17 mouse cellular contexts compared by ENCODE assay signal in the genomic region with DNA sequence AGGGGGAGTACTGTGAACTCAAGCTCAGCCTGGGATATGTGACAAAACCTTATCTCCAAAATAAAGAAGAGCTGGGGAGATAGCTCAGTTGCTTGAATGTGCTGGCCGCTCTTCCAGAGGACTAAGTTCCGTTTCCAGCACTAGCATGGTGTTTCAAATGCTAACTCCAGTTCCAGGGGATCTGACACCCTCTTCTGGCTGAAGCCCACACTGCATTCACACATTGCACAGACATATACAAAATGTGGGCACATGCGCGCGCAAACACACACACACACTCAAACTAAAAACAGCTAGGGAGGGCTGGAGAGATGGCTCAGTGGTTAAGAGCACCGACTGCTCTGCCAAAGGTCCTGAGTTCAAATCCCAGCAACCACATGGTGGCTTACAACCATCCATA. TPM values are rescaled to one million over a fixed set of nuclear protein-coding genes. Genes with fewer than 3 reads are reported as not detected.
DNase-seq lines count a peak whose midpoint lies in the region; ATAC-seq and TF ChIP-seq lines count a peak whose summit lies in the region.
"Had no signal": no experiment of that assay in that cellular context is flagged by ENCODE, and none has a peak within 500 bp of the region (broad histone marks: within the 10 kb centered on the region; RNA-seq: fewer than 3 reads in every experiment).

No protein-coding gene starts in this region.

- H3K27me3 ChIP-seq in cerebellum, adult 2 months (ENCODE audit: control insufficient read depth, insufficient read depth, low read length) = no peaks in the 10 kb centered on the region
- H3K27me3 ChIP-seq in kidney, adult 2 months (replicated peaks; ENCODE audit: control insufficient read depth, insufficient read depth, low read length) = no peaks in the 10 kb centered on the region
- H3K27me3 ChIP-seq in lung, postnatal 0 days (replicated peaks; ENCODE audit: insufficient read depth, low read length) = no peaks in the 10 kb centered on the region

- H3K4me3 ChIP-seq in cerebellum, adult 2 months (replicated peaks; ENCODE audit: insufficient read depth, low read depth, low read length) = no peak overlapping the region
- H3K4me3 ChIP-seq in kidney, adult 2 months (ENCODE audit: insufficient read depth, low read depth, low read length) = no peak overlapping the region
- no peak overlapping the region for H3K4me3 ChIP-seq in lung, postnatal 0 days (ENCODE audit: low read depth, low read length)

- no peaks in the 10 kb centered on the region for H3K9me3 ChIP-seq in lung, postnatal 0 days (ENCODE audit: low read length)

- TF ChIP-seq CTCF in cerebellum, adult 2 months (IDR thresholded peaks at IDR 0.05; ENCODE audit: borderline replicate concordance, insufficient read depth, low read depth, low read length) = 0 out of 2 replicates have a peak, but pooled peaks have one; percentile 5
- peak; percentile 31; the same call in 1 of the 2 replicates for TF ChIP-seq CTCF in kidney, adult 2 months (conservative IDR thresholded peaks at IDR 0.05; ENCODE audit: insufficient read depth, insufficient read length, low read depth, low read length)
- TF ChIP-seq CTCF in lung, postnatal 0 days (IDR thresholded peaks at IDR 0.05) = peak; percentile 49

- TF ChIP-seq EP300 in lung, postnatal 0 days (IDR thresholded peaks at IDR 0.05) = no peak

- TF ChIP-seq POLR2A in cerebellum, adult 2 months (IDR thresholded peaks at IDR 0.05; ENCODE audit: borderline replicate concordance, insufficient read depth, low read length) = no peak
- TF ChIP-seq POLR2A in kidney, adult 2 months (IDR thresholded peaks at IDR 0.05; ENCODE audit: low read depth, low read length) = no peak

- 88% methylated on average over 6 of the region's 6 CpGs for WGBS in cerebellum, adult 2 months
- WGBS in kidney, adult 2 months = 88% methylated on average over 6 of the region's 6 CpGs
- 86% methylated on average over 6 of the region's 6 CpGs for WGBS in lung, postnatal 0 days

- no peak for ATAC-seq in lung, postnatal 0 days
- ATAC-seq: forebrain, embryonic 14.5 days; midbrain, embryonic 16.5 days had no signal

- H3K27ac ChIP-seq in cerebellum, adult 2 months (ENCODE audit: insufficient read depth, low read length) = no peak overlapping the region
- H3K27ac ChIP-seq in kidney, adult 2 months (ENCODE audit: insufficient read depth, low read depth, low read length) = peak overlapping the region; percentile 88; the same call in 1 of the 2 replicates
- H3K27ac ChIP-seq in lung, postnatal 0 days (ENCODE audit: low read length) = no peak overlapping the region

- no peak for DNase-seq in cerebellum, adult 2 months
- no peak for DNase-seq in cerebellum, postnatal 25 days
- no peak for DNase-seq in kidney, adult 2 months
- no peak for DNase-seq in kidney, postnatal 14 days
- no peak for DNase-seq in lung, postnatal 0 days (ENCODE audit: low spot score)
- DNase-seq in lung, postnatal 25 days (ENCODE audit: low spot score) = no peak
- DNase-seq in thymus, postnatal 25 days = no peak
- DNase-seq in thymus, postnatal 4 days = no peak
- DNase-seq: adrenal gland, postnatal 10 days; cerebellum, adult 9-10 months; embryo, embryonic 11 days; heart, postnatal 36 days; left cerebral cortex, postnatal 4 days; lung, adult 18-20 months; right cerebral cortex, postnatal 25 days had no signal

- no peak overlapping the region for H3K9ac ChIP-seq in lung, postnatal 0 days (replicated peaks; ENCODE audit: low read depth)

- H3K36me3 ChIP-seq in kidney, adult 2 months (ENCODE audit: control insufficient read depth, insufficient read depth, low read length) = no peaks in the 10 kb centered on the region
- H3K36me3 ChIP-seq in lung, postnatal 0 days (ENCODE audit: insufficient read depth, low read length) = no peaks in the 10 kb centered on the region

- H3K4me1 ChIP-seq in cerebellum, adult 2 months (ENCODE audit: control insufficient read depth, insufficient read depth, low read length) = peaks cover 9% of the 10 kb centered on the region
- peaks cover 38% of the 10 kb centered on the region for H3K4me1 ChIP-seq in kidney, adult 2 months (ENCODE audit: control insufficient read depth, insufficient read depth, low read length)
- peaks cover 6% of the 10 kb centered on the region; the same call in 1 of the 2 replicates for H3K4me1 ChIP-seq in lung, postnatal 0 days (ENCODE audit: insufficient read depth, low read depth, low read length)

- no peak overlapping the region for H3K4me2 ChIP-seq in lung, postnatal 0 days (replicated peaks; ENCODE audit: low read depth, low read length)

RNA-seq across cellular contexts. Expression of gene Ier5l, which starts 14.8 kb away (rescaled TPM):
- 5.1 and 7.5 TPM in 2 replicates for polyA plus RNA-seq in cerebellum, adult 2 months (2012; rRNA removed)
- polyA plus RNA-seq in kidney, adult 2 months (2012; rRNA removed) = 9.9 and 16.1 TPM in 2 replicates
- polyA plus RNA-seq in lung, postnatal 0 days (2015; fragmentation: Nextera tagmentation; extraction: Ambion mirVana) = 3.6 and 4.0 TPM in 2 replicates

RNA-seq across cellular contexts. Expression of gene Ptpa, which starts 43.4 kb away (rescaled TPM):
- polyA plus RNA-seq in cerebellum, adult 2 months (2012; rRNA removed) = 204 and 207 TPM in 2 replicates
- polyA plus RNA-seq in kidney, adult 2 months (2012; rRNA removed) = 132 and 176 TPM in 2 replicates
- 88.0 and 93.3 TPM in 2 replicates for polyA plus RNA-seq in lung, postnatal 0 days (2015; fragmentation: Nextera tagmentation; extraction: Ambion mirVana)

RNA-seq across cellular contexts. Expression of gene Crat, which starts 43.6 kb away (rescaled TPM):
- 50.9 and 52.1 TPM in 2 replicates for polyA plus RNA-seq in cerebellum, adult 2 months (2012; rRNA removed)
- 214 and 254 TPM in 2 replicates for polyA plus RNA-seq in kidney, adult 2 months (2012; rRNA removed)
- polyA plus RNA-seq in lung, postnatal 0 days (2015; fragmentation: Nextera tagmentation; extraction: Ambion mirVana) = 36.5 and 37.4 TPM in 2 replicates
